Comparison of ENCODE assay signal across 9 mouse cellular contexts in genomic region chr6:90781921-90782770, GRCm38 (mm10).
DNase-seq lines count a peak whose midpoint lies in the region; ATAC-seq lines count a peak whose summit lies in the region.
"Had no signal": no experiment of that assay in that cellular context is flagged by ENCODE, and none has a peak within 500 bp of the region (broad histone marks: within the 10 kb centered on the region; RNA-seq: fewer than 3 reads in every experiment).

No protein-coding gene starts in this region.

- ATAC-seq in heart, embryonic 11.5 days (replicated peaks; ENCODE audit: insufficient number of reproducible peaks, low FRiP score, low TSS enrichment), result peak; percentile 42

- peak overlapping the region; percentile 59 for H3K27ac ChIP-seq in heart, embryonic 11.5 days (ENCODE audit: low read depth, low read length)
- H3K27ac ChIP-seq: liver, embryonic 15.5 days had no signal

- DNase-seq in ovary, postnatal 36 days (ENCODE audit: low spot score), result peak; percentile 26
- DNase-seq in ovary, postnatal 14 days (ENCODE audit: low spot score), result no peak
- peak; percentile 91 for DNase-seq in embryo, embryonic 10 days (ENCODE audit: low spot score)
- DNase-seq in kidney, postnatal 10 days, result peak; percentile 15
- DNase-seq in lung, postnatal 25 days (ENCODE audit: low spot score), result peak; percentile 45
- peak; percentile 78 for DNase-seq in right cerebral cortex, adult 18-20 months
- DNase-seq in thymus, postnatal 25 days, result no peak

- H3K9me3 ChIP-seq in heart, embryonic 11.5 days (replicated peaks; ENCODE audit: control insufficient read depth, low read length), result no peaks in the 10 kb centered on the region
- H3K9me3 ChIP-seq: liver, embryonic 15.5 days had no signal

- no peaks in the 10 kb centered on the region for H3K27me3 ChIP-seq in heart, embryonic 11.5 days (ENCODE audit: control insufficient read depth, insufficient read depth, low read length)
- H3K27me3 ChIP-seq: liver, embryonic 15.5 days had no signal

- no peak overlapping the region for H3K4me3 ChIP-seq in heart, embryonic 11.5 days (ENCODE audit: low read depth, low read length)
- H3K4me3 ChIP-seq: liver, embryonic 15.5 days had no signal

- 45% methylated on average over 19 of the region's 19 CpGs for WGBS in heart, embryonic 11.5 days (ENCODE audit: insufficient replicate concordance)

- H3K4me1 ChIP-seq in heart, embryonic 11.5 days (ENCODE audit: control insufficient read depth, insufficient read depth, low read length), result peaks cover 33% of the 10 kb centered on the region

- H3K9ac ChIP-seq in heart, embryonic 11.5 days (ENCODE audit: low read depth, low read length), result no peak overlapping the region
- H3K9ac ChIP-seq: liver, embryonic 15.5 days had no signal

- H3K36me3 ChIP-seq in heart, embryonic 11.5 days (ENCODE audit: control insufficient read depth, insufficient read depth, low read length), result no peaks in the 10 kb centered on the region
- H3K36me3 ChIP-seq: liver, embryonic 15.5 days had no signal

- peak overlapping the region; percentile 38; the same call in 1 of the 2 replicates for H3K4me2 ChIP-seq in heart, embryonic 11.5 days
- H3K4me2 ChIP-seq: liver, embryonic 15.5 days had no signal

Comparison
In these comparisons a context has a peak if more than half of its experiments do, and no peak if none do; other contexts are left out.
1. DNase-seq: peak in ovary, postnatal 36 days (single experiment), embryo, embryonic 10 days (single experiment), kidney, postnatal 10 days (single experiment), lung, postnatal 25 days (single experiment) and right cerebral cortex, adult 18-20 months (single experiment); none in ovary, postnatal 14 days (single experiment) and thymus, postnatal 25 days (single experiment).